Mouse (Mus musculus) heart, postnatal 14 days (tissue): ENCODE results near the gene Urgcp. TPM values are rescaled to one million over a fixed set of nuclear protein-coding genes. Genes with fewer than 3 reads are reported as not detected.
"Not testable (repeated sequence)": the region's sequence is repeated elsewhere in the genome, so short reads cannot be mapped to it uniquely, and the experiment has no call there.

ENCODE experiments used
- DNase-seq, 2 experiments: peaks; one replicate each; pipeline ENCODE4 v3.0.0; 2021 to 2022
- intact Hi-C: fragments of 180-260 bp; cut with DNase I; formaldehyde crosslinking; loops from one replicate; pipeline ENCODE4 v1.15.1; 2025
- long read RNA-seq, 2 experiments: library from polyadenylated mRNA; stranded (forward); transcript quantifications; one replicate each; pipeline ENCODE4 v2.0.0; 2021
- total RNA-seq, 2 experiments: library from RNA; stranded (reverse); gene quantifications; 2 replicates each; pipeline ENCODE4 v1.2.3; 2021

Urgcp gene
- 10 to 100 TPM; 55.6 to 66.5 TPM for total RNA-seq
- long read RNA-seq, experiment 1, full-length matches to known transcripts = 68 of 97 reads
- long read RNA-seq, experiment 1, partial matches to known transcripts = 3 of 97 reads
- long read RNA-seq, experiment 1, other reads (novel, unspliced or antisense) = 26 of 97 reads
- long read RNA-seq, experiment 2, full-length matches to known transcripts = 66 of 104 reads
- long read RNA-seq, experiment 2, partial matches to known transcripts = 5 of 104 reads
- long read RNA-seq, experiment 2, other reads (novel, unspliced or antisense) = 33 of 104 reads

DNA sequence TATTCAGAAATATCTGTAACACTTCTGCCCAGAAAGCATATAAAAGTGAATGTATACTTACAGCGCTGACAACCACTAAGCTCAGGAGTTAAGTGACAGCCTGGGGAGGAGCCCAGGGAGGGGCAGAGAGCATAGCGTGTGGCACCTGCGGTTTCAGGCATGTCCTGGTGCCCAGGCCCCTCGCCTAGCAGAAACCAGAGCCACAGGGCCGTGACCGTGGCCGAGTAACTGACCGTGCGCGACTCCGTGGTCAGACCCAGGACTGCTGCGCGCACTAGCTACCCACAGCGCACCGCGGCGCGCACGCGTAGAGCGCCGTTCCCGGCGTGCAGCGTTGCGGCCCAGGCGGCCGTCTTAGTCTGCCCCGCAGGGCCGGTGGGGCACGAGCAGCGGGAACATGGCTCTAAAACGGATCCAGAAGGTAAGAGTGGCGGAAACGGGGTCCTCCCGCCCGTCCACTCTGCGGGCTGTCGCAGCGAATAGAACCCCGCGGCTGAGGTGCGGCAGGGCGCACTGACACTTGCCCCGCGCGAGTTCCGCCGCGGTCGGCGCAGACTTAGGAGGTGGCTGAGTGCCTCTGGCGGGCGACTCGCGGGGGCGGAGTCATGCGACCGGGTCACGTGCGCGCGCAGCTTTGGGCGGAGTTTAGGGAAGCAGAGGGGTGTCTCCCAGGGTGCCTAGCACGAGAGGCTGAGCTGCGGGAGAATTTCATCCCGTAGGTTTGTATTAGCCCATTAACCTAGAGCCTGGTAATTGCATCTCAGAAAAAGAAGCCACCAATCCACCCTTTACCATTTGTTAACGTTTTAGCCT is at the start of gene Urgcp:
Gene Urgcp, minus strand, starts transcription at position 557 of the 813 bp plus-strand sequence.
- intact Hi-C loops = loop anchor here (2.0 kb wide), 1 partner anchor 21 kb away; no protein-coding TSS in a partner anchor
- DNase-seq = peak; percentile 95 to 96

GRCm38 (mm10) chr11:5809487-5809886 is 47.3 kb upstream of the Urgcp start:
- intact Hi-C loops, DNase-seq: not testable (repeated sequence)

- DNase-seq = no peak
- intact Hi-C loops = no loop called here
These were observed 45.8 kb upstream of the Urgcp start for GRCm38 (mm10) chr11:5807956-5808355.

GRCm38 (mm10) chr11:5805711-5806110 is 43.5 kb upstream of the Urgcp start:
- intact Hi-C loops = no loop called here
- no peak for DNase-seq

DNA sequence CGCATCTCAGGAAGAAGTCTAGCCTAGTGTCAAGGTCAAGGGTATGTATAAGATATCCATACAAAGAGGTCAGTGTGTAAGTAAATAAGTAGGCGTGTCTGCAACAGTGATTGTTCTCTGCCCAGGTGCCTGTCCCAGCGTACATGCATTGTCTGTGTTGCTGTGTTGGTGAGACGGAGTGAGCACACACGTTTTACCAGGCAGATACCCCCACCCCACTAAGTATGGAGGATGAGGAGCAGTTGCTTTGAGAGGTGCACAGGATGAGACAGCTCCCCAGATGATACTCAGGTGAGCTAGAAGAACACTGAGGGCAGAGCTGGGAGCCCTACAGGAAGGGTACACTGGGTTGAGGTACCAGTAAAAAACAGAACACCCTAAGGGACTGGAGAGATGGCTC is 42.0 kb upstream of the Urgcp start:
- no peak for DNase-seq
- intact Hi-C loops = no loop called here

DNA sequence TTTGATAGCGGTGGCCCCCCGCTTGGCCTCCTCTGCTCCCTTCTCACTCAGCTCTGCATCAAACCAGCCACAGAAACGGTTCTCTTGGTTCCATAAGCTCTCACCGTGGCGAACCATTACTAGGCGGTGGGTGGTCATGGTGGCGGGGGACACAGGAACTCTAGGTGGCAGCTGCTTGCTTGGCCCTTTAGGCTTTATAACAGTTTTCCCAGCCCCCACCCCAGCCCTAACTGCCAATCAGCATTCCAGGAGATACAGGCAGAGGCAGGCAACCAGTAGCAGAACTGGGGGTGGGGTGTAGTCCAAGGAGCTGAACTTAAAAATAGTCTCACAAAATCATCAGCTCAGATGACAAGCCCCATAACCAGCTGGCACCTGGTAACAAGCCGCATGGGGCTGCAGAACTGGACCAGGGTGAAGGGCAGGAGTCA is 41.4 kb upstream of the Urgcp start, which contains the start of gene Pgam2:
Gene Pgam2, minus strand, starts transcription at position 183 of the 431 bp plus-strand sequence.
- peak; percentile 46 to 65 for DNase-seq
- intact Hi-C loops = no loop called here

DNA sequence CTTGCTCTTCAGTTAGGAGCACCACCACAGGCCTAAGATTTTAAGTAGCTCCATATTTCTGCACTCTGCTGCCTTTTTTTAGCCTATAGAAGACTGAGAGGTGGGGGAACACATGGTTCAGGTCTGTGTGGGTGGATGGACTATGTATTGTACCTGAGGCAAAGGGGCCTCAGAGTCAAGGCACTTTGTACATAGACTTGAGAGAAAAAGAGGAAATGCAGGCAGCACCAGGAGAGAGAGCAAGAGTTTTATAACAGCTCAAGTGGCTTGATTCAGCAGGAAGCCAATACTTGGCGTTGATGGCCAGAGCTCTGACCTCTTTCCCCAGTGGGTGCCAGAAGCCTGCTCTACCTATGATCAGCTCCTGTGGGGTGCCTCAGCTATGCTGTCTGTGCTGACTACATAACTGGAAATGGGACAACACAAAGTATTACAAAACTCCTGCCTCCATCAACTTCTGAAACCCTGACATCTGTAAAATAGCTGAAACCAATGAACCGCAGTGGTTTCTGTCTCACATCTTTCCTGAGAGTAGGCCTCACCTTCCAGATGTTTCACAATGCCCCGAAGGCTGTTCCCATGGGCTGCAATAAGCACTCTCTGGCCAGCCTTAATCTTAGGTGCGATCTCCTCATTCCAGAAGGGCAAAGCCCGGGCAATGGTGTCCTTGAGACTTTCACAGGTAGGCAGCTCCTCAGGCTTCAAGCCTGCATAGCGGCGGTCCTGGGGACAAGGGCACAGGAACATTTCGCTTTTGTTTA is 40.5 kb upstream of the Urgcp start:
- DNase-seq = no peak
- intact Hi-C loops = no loop called here

DNA sequence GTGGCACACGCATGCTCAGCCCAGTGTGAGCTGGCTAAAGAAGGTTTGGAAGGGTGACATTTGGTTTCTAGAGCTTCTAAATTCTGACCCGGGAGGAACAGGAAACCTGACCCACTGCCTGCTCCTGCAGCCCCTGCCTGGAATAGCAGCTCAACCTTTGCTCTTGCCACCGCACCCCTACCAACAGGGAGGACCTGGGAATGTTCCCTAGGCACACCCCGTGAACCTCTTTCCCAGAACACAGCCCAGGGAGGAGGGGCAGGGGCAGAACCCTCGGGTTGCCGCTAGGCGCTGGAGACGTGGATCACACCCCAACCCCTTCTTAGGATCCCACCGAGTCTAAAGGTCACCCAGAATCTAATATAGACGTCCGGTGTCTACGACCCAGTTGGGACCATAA is 39.8 kb upstream of the Urgcp start:
- intact Hi-C loops = no loop called here

DNA sequence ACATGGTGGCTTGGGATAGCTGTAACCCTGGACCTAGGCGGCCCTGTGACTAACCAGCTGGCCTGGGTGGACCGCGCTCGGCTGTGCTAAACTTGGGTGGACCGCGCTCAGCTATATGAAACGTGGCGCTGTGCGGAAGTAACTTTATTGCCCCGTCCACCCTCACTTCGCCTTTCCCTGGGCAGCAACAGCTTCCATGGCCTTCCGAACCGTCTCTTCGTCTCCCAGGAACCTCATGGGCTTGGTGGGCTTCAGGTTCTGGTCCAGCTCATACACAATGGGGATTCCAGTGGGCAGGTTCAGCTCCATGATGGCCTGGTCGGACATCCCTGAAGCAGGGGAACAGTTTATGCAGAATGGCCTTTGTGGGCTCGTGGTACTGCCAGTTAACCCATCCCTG is 39.3 kb upstream of the Urgcp start:
- DNase-seq = no peak
- intact Hi-C loops = no loop called here

More for the DNA sequence above, 39.8 kb upstream of the Urgcp start:
- DNase-seq = peak in 1 of 2 experiments; percentile 39

DNA sequence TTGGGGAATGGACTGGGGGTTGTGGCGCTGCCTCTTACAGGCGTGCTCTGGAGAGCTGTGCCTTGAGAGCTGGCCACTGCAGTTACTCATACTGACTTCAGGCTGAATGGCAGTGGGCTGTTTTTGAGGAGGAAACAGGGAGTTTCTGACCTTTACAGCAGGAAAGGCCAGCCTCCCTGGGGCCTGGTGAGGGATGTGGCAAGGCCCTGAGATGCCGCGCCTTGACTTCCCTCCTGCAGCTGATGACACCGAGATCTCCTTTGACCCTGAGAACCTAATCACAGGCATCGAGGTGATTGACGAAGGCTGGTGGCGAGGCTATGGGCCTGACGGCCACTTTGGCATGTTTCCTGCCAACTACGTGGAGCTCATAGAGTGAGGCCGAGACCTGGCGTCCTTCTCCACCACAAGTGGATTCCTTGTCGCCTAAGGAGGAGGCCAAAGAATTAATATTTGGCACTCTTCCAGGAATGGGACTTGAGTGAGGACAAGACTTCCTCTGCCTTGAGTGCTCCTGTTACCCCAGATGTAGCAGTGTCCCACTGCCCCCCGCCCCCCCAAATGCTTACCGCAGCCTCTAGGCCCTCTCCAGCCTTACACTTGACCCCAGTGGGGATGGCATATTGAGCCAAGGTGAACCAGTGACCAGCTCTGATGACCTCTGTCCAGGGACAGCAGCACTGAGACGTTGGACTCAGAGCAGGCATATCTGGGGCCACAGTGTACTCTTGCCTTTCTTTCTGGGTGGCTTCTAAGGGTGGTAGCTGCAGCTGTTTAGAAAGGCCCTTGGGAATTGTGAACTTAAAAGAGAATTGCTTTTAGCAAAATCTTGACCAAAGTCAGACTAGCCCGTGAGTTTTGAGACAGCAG is 37.7 kb upstream of the Urgcp start:
- no peak for DNase-seq
- intact Hi-C loops = loop anchor here (5.0 kb wide), 1 partner anchor 87 kb away; no protein-coding TSS in a partner anchor

GRCm38 (mm10) chr11:5797928-5798327 is 35.8 kb upstream of the Urgcp start:
- intact Hi-C loops = loop anchor here (5.0 kb wide), 1 partner anchor 89 kb away; no protein-coding TSS in a partner anchor
- no peak for DNase-seq

DNA sequence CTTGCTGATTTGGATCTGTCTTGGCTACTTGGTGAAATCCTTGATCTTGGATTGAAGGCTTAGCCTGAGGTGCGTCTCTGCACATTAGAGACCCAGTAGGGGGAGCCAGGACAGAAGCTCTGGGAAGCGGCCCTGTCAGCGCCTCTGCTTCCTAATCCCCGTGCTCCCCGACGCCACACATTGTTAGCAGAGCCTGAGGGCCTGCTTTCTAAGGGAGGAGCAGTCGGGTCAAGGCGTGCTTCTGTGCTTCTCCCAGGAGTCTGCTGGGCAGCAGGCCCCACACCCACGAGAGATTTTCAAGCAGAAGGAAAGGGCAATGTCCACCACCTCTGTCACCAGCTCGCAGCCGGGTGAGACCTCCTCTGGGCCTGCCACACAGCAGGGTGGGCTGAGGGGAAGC is 35.2 kb upstream of the Urgcp start:
- no peak for DNase-seq
- intact Hi-C loops = loop anchor here (5.0 kb wide), 1 partner anchor 90 kb away; no protein-coding TSS in a partner anchor

DNA sequence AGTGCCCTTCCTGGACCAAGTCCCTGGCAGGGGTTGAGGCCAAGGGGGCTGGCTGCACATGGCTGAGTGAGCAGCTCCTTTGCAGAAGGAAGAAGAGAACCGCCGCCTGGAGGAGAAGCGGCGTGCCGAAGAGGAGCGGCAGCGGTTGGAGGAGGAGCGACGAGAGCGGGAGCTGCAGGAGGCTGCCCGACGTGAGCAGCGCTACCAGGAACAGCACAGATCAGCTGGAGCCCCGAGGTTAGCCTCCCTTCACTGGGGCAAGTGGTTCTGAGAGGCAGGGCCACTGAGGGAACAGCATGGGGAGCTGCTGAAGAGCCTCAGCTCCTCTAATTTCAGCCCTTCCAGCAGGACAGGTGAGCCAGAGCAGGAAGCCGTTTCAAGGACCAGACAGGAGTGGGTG is 34.8 kb upstream of the Urgcp start:
- intact Hi-C loops = loop anchor here (5.0 kb wide), 1 partner anchor 90 kb away; no protein-coding TSS in a partner anchor
- no peak for DNase-seq

- intact Hi-C loops = loop anchor here (5.0 kb wide), 1 partner anchor 92 kb away; no protein-coding TSS in a partner anchor
- peak; percentile 41 to 65 for DNase-seq
These were observed 33.5 kb upstream of the Urgcp start for GRCm38 (mm10) chr11:5795706-5796105.

DNA sequence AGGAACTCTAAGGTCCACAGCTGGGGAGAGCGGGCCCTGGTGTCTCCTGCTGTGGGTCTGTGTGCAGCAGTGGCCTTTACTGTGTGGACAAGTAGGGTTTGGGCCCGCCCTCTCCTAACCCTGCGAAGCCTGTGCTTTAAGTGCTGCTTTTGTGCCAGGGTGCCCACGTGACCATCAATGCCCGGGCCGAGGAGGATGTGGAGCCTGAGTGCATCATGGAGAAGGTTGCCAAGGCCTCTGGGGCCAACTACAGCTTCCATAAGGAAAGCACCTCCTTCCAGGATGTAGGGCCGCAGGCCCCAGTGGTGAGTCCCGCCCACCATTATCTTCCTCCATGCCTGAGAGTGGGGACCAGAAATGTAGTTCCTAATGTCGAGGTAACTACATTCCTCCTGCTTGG is 33.1 kb upstream of the Urgcp start:
- no peak for DNase-seq
- intact Hi-C loops = loop anchor here (5.0 kb wide), 1 partner anchor 92 kb away; no protein-coding TSS in a partner anchor

- intact Hi-C loops = no loop called here
- no peak for DNase-seq
These were observed 28.3 kb upstream of the Urgcp start for GRCm38 (mm10) chr11:5790431-5790830.

DNA sequence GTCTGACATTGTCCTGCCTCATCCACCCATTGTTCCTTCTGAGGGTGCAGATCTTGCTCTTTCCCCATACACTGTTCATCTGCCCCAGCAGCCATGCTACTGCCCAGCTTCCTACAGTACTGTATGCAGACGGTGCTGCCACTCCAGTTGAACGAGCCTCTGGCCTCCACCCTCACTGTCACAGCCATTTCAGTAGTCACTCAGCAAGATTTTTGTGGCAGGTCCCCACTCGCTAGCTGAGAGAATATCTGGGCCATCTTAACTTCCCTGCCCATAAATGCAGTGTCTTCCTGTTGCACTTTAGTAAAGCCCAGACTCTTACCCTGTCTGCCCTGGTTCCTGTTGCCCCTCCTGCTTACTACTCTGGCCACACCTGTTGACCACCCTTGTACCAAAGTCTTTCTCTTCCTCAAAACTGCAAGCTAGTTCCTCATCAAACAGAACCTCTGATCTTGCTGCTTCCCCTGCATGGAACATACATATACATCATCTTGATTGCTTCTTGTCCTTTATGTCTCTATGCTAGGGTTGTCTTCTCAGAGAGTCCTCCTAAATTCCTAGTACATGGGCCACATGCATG is 27.7 kb upstream of the Urgcp start:
- intact Hi-C loops = loop anchor here (5.0 kb wide), 2 partner anchors 47 to 87 kb away; partner anchors contain the start of genes Pold2 and Polm

GRCm38 (mm10) chr11:5789071-5789753 is 27.0 kb upstream of the Urgcp start:
- intact Hi-C loops = loop anchor here (5.0 kb wide), 2 partner anchors 48 to 88 kb away; partner anchors contain the start of genes Pold2 and Polm
- no peak for DNase-seq

More for the DNA sequence above, 27.7 kb upstream of the Urgcp start:
- no peak for DNase-seq
